In genomic region chr2:144045756-144046560, GRCm38 (mm10) we compare ENCODE assay signal across 14 mouse cellular contexts. TPM values are rescaled to one million over a fixed set of nuclear protein-coding genes. Genes with fewer than 3 reads are reported as not detected.
DNase-seq lines count a peak whose midpoint lies in the region; ATAC-seq lines count a peak whose summit lies in the region.
"Had no signal": no experiment of that assay in that cellular context is flagged by ENCODE, and none has a peak within 500 bp of the region (broad histone marks: within the 10 kb centered on the region; RNA-seq: fewer than 3 reads in every experiment).

No protein-coding gene starts in this region.

- 0 out of 2 replicates have a peak, but pooled peaks have one; percentile 19 for ATAC-seq in forebrain, embryonic 15.5 days (replicated peaks)
- ATAC-seq in forebrain, embryonic 11.5 days (replicated peaks; ENCODE audit: low FRiP score): no peak
- peak; percentile 58 for ATAC-seq in midbrain, embryonic 15.5 days (replicated peaks)
- ATAC-seq in midbrain, embryonic 11.5 days (ENCODE audit: low FRiP score): no peak
- ATAC-seq: inflammation-experienced regulatory T-cells, adult 6 months had no signal

- no peaks in the 10 kb centered on the region for H3K36me3 ChIP-seq in forebrain, embryonic 15.5 days
- no peaks in the 10 kb centered on the region for H3K36me3 ChIP-seq in forebrain, embryonic 11.5 days (ENCODE audit: control insufficient read depth, insufficient read depth, low read length)
- no peaks in the 10 kb centered on the region for H3K36me3 ChIP-seq in midbrain, embryonic 15.5 days (replicated peaks)
- no peaks in the 10 kb centered on the region for H3K36me3 ChIP-seq in midbrain, embryonic 11.5 days (ENCODE audit: control insufficient read depth, insufficient read depth, low read length)
- H3K36me3 ChIP-seq: G1E; liver, embryonic 15.5 days had no signal

- H3K27me3 ChIP-seq in forebrain, embryonic 15.5 days: no peaks in the 10 kb centered on the region
- no peaks in the 10 kb centered on the region for H3K27me3 ChIP-seq in forebrain, embryonic 11.5 days (ENCODE audit: control insufficient read depth, insufficient read depth, low read length)
- no peaks in the 10 kb centered on the region for H3K27me3 ChIP-seq in midbrain, embryonic 15.5 days (replicated peaks)
- no peaks in the 10 kb centered on the region for H3K27me3 ChIP-seq in midbrain, embryonic 11.5 days (ENCODE audit: control insufficient read depth, insufficient read depth, low read length)
- H3K27me3 ChIP-seq: liver, embryonic 15.5 days had no signal

- no peak for DNase-seq in forebrain, embryonic 11.5 days (ENCODE audit: low spot score)
- no peak for DNase-seq in midbrain, embryonic 11.5 days (ENCODE audit: low spot score, missing footprints)
- DNase-seq in frontal cortex, adult 2 months (ENCODE audit: extremely low spot score in 1 of 2, low spot score in 1 of 2): peak; percentile 23 to 52
- DNase-seq in right cerebral cortex, postnatal 10 days (ENCODE audit: low spot score in 2 of 2): peak; percentile 58 to 66
- DNase-seq in adrenal gland, postnatal 14 days: no peak
- DNase-seq in kidney, postnatal 14 days: no peak
- DNase-seq: gastrocnemius, adult 2 months had no signal

- H3K27ac ChIP-seq in forebrain, embryonic 15.5 days (replicated peaks): no peak overlapping the region
- H3K27ac ChIP-seq in forebrain, embryonic 11.5 days (ENCODE audit: low read depth, low read length): no peak overlapping the region
- no peak overlapping the region for H3K27ac ChIP-seq in midbrain, embryonic 15.5 days
- no peak overlapping the region for H3K27ac ChIP-seq in midbrain, embryonic 11.5 days (ENCODE audit: low read depth, low read length)
- H3K27ac ChIP-seq: liver, embryonic 15.5 days had no signal

- no peak overlapping the region for H3K9ac ChIP-seq in forebrain, embryonic 15.5 days (replicated peaks)
- no peak overlapping the region for H3K9ac ChIP-seq in forebrain, embryonic 11.5 days (ENCODE audit: low read length)
- H3K9ac ChIP-seq in midbrain, embryonic 15.5 days: no peak overlapping the region
- no peak overlapping the region for H3K9ac ChIP-seq in midbrain, embryonic 11.5 days (ENCODE audit: low read length)
- H3K9ac ChIP-seq: liver, embryonic 15.5 days had no signal

- no peak overlapping the region for H3K4me3 ChIP-seq in forebrain, embryonic 15.5 days
- no peak overlapping the region for H3K4me3 ChIP-seq in forebrain, embryonic 11.5 days (ENCODE audit: low read depth, low read length)
- no peak overlapping the region for H3K4me3 ChIP-seq in midbrain, embryonic 15.5 days
- no peak overlapping the region for H3K4me3 ChIP-seq in midbrain, embryonic 11.5 days (ENCODE audit: low read depth, low read length)
- H3K4me3 ChIP-seq: gastrocnemius, adult 2 months; liver, embryonic 15.5 days had no signal

- no peak overlapping the region for H3K4me2 ChIP-seq in forebrain, embryonic 15.5 days (replicated peaks)
- H3K4me2 ChIP-seq in forebrain, embryonic 11.5 days (ENCODE audit: low read depth, low read length, severe bottlenecking): no peak overlapping the region
- H3K4me2 ChIP-seq in midbrain, embryonic 15.5 days: no peak overlapping the region
- H3K4me2 ChIP-seq in midbrain, embryonic 11.5 days: no peak overlapping the region
- H3K4me2 ChIP-seq: heart, embryonic 11.5 days; liver, embryonic 15.5 days had no signal

- no peaks in the 10 kb centered on the region for H3K4me1 ChIP-seq in forebrain, embryonic 15.5 days
- no peaks in the 10 kb centered on the region for H3K4me1 ChIP-seq in forebrain, embryonic 11.5 days (replicated peaks; ENCODE audit: control insufficient read depth, insufficient read depth, low read length)
- no peaks in the 10 kb centered on the region for H3K4me1 ChIP-seq in midbrain, embryonic 15.5 days
- H3K4me1 ChIP-seq in midbrain, embryonic 11.5 days (ENCODE audit: control insufficient read depth, insufficient read depth, low read length): no peaks in the 10 kb centered on the region

- no peaks in the 10 kb centered on the region for H3K9me3 ChIP-seq in forebrain, embryonic 15.5 days
- no peaks in the 10 kb centered on the region; the same call in 1 of the 2 replicates for H3K9me3 ChIP-seq in forebrain, embryonic 11.5 days (ENCODE audit: control insufficient read depth, low read length)
- peaks cover 11% of the 10 kb centered on the region; the same call in 1 of the 2 replicates for H3K9me3 ChIP-seq in midbrain, embryonic 15.5 days
- peaks cover 12% of the 10 kb centered on the region for H3K9me3 ChIP-seq in midbrain, embryonic 11.5 days (ENCODE audit: control insufficient read depth, low read length)
- H3K9me3 ChIP-seq: G1E; liver, embryonic 15.5 days had no signal

- WGBS in forebrain, embryonic 15.5 days: 69% methylated on average over 5 of the region's 5 CpGs
- 70% methylated on average over 5 of the region's 5 CpGs for whole genome bisulfite sequencing in forebrain, embryonic 11.5 days
- 67% methylated on average over 5 of the region's 5 CpGs for WGBS in midbrain, embryonic 15.5 days
- WGBS in midbrain, embryonic 11.5 days: 67% methylated on average over 5 of the region's 5 CpGs

RNA-seq across cellular contexts. Expression of gene Banf2, which starts 13.1 kb away (rescaled TPM):
- not detected in 2 replicates for polyA plus RNA-seq in forebrain, embryonic 15.5 days (2015; fragmentation: Nextera tagmentation; extraction: Ambion mirVana)
- not detected in 2 replicates for polyA plus RNA-seq in forebrain, embryonic 11.5 days (2014; fragmentation: Nextera tagmentation; extraction: Ambion mirVana)
- polyA plus RNA-seq in midbrain, embryonic 15.5 days (2015; fragmentation: Nextera tagmentation; extraction: Ambion mirVana): not detected in 2 replicates
- not detected in 2 replicates for polyA plus RNA-seq in midbrain, embryonic 11.5 days (2014; fragmentation: Nextera tagmentation; extraction: Ambion mirVana)
- not detected in 2 replicates for polyA plus RNA-seq in frontal cortex, adult 2 months (2012; rRNA removed)
- total RNA-seq in adrenal gland, postnatal 14 days (2021): not detected in 2 replicates
- total RNA-seq: G1E; gastrocnemius, adult 2 months had no signal
- polyA plus RNA-seq: G1E; heart, embryonic 11.5 days; inflammation-experienced regulatory T-cells, adult 6 months; large intestine, adult 2 months; liver, embryonic 15.5 days had no signal

RNA-seq across cellular contexts. Expression of gene Rrbp1, which starts 34.9 kb away (rescaled TPM):
- polyA plus RNA-seq in forebrain, embryonic 15.5 days (2015; fragmentation: Nextera tagmentation; extraction: Ambion mirVana): 18.1 and 18.5 TPM in 2 replicates
- polyA plus RNA-seq in forebrain, embryonic 11.5 days (2014; fragmentation: Nextera tagmentation; extraction: Ambion mirVana): 30.0 and 35.6 TPM in 2 replicates
- 29.4 and 32.4 TPM in 2 replicates for polyA plus RNA-seq in midbrain, embryonic 15.5 days (2015; fragmentation: Nextera tagmentation; extraction: Ambion mirVana)
- polyA plus RNA-seq in midbrain, embryonic 11.5 days (2014; fragmentation: Nextera tagmentation; extraction: Ambion mirVana): 31.4 and 36.0 TPM in 2 replicates
- polyA plus RNA-seq in frontal cortex, adult 2 months (2012; rRNA removed): 71.3 and 72.4 TPM in 2 replicates
- total RNA-seq in adrenal gland, postnatal 14 days (2021): 174 and 205 TPM in 2 replicates

Comparison
In these comparisons a context has a peak if more than half of its experiments do, and no peak if none do; other contexts are left out.
1. ATAC-seq: peak in forebrain, embryonic 15.5 days (single experiment) and midbrain, embryonic 15.5 days (single experiment); none in forebrain, embryonic 11.5 days (single experiment) and midbrain, embryonic 11.5 days (single experiment).
2. DNase-seq: peak in frontal cortex, adult 2 months (2 of 2) and right cerebral cortex, postnatal 10 days (2 of 2); none in forebrain, embryonic 11.5 days (single experiment), midbrain, embryonic 11.5 days (single experiment), adrenal gland, postnatal 14 days (single experiment) and kidney, postnatal 14 days (single experiment).